Mouse (Mus musculus): ENCODE results near the gene Ece2.

Ece2 gene

GRCm38 (mm10) chr16:20629731-20630634, at the start of gene Ece2:
TSS of gene Ece2 (plus strand) at chr16:20629828.
- DNase-seq (ENCODE audit: low spot score), result peak; percentile 48

DNA sequence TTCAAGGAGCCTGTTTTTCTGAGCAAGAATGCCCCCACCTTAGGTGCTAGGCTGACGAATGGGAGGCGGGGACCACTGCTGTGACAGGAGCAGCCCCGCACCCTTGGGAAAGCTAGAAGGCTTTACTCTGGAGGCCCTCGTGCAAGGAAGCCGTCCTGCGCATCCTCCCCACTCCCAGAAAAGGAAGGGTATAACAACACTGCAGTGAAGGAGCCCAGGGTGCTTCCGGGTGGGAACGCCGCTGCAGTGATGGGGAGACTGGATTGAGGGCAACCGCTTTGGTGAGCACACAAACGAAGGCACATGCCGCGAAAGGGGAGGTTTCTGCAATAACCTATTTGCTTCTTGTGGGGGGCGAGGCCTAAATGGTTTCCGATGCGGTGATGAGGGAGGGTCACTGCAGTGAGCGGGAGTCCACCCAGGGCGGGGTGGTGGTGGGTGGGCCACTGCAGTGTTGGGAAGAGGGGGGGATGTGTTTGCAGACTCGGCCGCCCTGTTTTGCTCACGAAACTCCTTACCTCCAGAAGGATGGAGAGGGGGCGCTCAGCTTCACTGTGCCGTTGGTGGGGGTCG, 40.2 kb upstream of the Ece2 start, which contains the start of gene Vwa5b2:
TSS of gene Vwa5b2 (plus strand) at position 106 of the 573 bp plus-strand sequence.
- no peak for DNase-seq (ENCODE audit: low spot score)

DNA sequence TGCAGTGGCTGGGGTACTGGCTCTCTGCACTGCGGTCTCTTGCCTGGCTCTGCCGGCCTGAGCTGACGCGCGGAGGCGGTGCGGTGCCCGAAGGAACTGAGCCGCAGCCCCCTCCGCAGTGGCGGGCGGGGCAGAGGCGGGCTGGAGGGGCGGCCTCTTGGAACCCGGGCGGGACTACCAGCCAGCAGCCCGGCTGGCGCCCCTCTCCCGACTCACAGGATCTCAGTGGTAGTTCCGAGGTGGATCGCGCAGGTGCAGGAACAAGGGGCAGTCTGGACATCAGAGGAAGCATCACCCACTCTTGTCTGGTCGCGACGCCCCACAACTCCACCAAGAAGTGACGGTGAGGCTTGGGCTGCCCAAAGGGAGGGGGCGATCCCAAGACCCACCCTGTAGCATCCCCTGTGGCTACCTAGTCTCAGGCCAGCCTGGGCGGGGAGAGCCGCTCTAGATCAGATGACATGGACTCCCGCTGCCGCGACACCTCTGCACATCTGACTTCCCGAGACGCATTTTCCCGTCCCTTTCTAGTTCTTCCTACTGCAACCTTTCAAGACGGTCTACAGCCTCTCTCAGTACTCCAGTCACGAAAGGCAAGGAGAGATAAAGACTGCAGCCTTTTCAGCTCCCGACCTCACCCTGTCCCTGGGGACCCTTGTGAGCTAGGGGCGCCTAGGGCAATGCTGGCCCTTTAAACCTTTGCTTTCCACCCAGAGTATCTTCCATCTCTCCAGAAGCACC, 39.5 kb upstream of the Ece2 start:
- peak; percentile 33 for DNase-seq (ENCODE audit: low spot score)

GRCm38 (mm10) chr16:20590680-20591038, 39.0 kb upstream of the Ece2 start:
- no peak for DNase-seq (ENCODE audit: low spot score)

DNA sequence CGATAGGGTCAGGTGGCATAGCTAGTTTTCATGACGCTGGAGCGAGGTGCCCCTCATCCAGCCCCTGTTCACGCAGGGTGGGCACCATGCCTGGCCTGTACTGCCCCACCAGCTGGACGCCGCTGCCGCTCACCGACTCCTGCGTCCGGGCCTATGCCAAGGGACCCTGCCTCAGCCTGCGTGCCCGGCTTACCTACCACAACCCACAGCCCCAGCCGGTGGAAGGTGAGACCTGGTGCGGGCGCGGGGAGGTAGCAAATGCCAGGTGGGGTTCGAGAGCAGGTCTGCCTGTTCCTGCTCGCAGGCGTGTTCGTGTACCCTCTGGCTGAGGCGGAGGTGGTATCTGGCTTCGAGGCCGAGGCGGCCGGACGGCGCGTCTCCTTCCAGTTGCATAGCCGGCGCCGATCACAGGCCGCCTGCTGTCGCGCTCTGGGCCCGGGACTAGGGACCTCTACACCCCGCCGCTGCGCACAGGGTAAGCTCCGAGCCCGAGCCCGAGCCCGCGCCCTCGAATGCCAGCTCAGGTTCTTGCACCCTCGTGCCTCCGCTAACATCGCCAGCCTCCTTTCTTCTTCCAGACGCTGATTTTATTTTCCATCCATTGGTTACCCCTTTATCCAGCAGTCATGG, 38.4 kb upstream of the Ece2 start:
- DNase-seq (ENCODE audit: low spot score), result no peak

- DNase-seq (ENCODE audit: low spot score), result no peak
Observed at GRCm38 (mm10) chr16:20595060-20595673, 34.5 kb upstream of the Ece2 start.

DNA sequence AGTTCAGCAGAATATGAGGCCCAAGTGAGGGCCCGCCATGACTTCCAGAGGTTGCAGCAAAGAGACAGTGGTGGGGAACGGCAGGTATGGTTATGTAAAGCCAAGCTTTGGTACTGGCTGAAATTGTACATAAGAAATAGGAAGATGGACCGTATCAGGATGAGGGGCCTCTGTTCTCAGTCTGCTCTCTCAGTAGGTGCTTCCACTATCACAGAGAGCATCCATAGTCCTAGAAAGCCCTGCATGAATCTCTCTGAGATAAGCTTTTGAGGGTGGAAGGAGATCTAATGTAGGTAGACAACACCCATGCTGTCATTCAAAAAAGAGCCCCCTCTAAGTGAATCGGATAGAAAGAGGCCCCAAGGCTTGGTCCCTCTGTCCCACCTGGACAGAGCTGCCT, 33.9 kb upstream of the Ece2 start:
- no peak for DNase-seq (ENCODE audit: low spot score)

- DNase-seq (ENCODE audit: low spot score), result no peak
Observed at GRCm38 (mm10) chr16:20596687-20597441, 32.8 kb upstream of the Ece2 start.

DNA sequence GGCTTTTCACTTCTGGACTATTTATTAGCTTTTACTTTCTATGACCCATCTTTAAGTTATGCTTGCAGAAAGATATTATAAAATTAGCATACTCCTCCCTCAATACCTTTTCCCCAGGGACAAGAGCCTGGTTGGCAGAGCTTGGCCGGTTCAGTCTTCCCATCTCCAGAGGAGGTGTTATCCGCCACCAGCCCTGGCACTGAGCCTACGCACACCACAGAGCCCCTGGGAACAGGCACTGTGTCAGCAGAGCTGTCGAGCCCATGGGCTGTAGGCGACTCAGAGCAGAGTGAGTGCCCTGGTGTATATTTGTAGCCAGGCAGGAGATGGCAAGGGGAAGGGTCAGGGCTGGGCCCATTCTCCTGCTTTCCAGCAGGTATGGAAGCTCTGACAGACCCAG, 29.1 kb upstream of the Ece2 start:
- DNase-seq (ENCODE audit: low spot score), result no peak

DNA sequence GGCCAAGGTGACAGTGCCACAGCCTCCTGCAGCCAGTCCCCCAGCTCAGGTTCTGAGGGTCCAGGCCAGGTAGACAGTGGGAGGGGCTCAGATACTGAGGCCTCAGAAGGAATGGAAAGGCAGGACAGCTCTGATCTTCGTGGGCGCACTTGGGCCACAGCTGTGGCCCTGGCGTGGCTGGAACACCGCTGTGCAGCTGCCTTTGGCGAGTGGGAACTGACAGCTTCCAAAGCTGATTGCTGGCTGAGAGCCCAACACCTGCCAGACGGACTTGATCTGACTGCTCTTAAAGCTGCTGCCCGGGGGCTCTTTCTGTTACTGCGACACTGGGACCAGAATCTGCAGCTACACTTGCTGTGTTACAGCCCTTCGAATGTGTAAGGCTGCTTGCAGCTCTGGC, 24.9 kb upstream of the Ece2 start:
- DNase-seq (ENCODE audit: low spot score), result no peak

GRCm38 (mm10) chr16:20610501-20611356, 18.9 kb upstream of the Ece2 start:
- DNase-seq (ENCODE audit: low spot score), result peak; percentile 76

- peak; percentile 86 for DNase-seq (ENCODE audit: low spot score)
Observed at GRCm38 (mm10) chr16:20611357-20612227, 18.0 kb upstream of the Ece2 start, which contains the start of the genes Eef1akmt4, Gm49333 and Alg3. TSS of gene Eef1akmt4 (plus strand) at chr16:20611593. TSS of gene Gm49333 (plus strand) at chr16:20611610. TSS of gene Alg3 (minus strand) at chr16:20611735.

GRCm38 (mm10) chr16:20619541-20620398, 9.9 kb upstream of the Ece2 start:
- peak; percentile 46 for DNase-seq (ENCODE audit: low spot score)

- no peak for DNase-seq (ENCODE audit: low spot score)
Observed at GRCm38 (mm10) chr16:20620399-20620735, 9.3 kb upstream of the Ece2 start.

DNA sequence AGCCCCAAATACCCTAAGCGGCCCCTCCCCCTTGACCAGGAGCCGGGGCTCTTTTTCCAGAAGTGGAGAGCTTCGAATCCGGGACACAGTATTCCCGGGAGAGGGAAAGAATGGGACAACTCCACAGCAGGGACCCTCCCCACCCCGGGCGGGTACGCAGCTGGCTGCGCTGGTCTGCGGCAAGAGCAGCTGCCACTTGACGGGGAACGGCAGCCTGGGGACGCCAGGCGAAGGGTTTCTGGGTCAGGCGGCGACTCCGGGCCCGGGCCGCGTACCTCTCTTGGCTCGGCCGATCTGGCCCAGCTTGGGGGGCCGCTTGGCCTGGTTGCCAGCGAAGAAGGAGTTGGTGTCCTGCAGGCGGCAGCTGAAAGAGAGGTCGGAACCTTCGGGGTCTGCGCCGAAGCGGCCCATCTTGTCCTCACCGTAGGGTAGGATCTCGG, 8.9 kb upstream of the Ece2 start:
- DNase-seq (ENCODE audit: low spot score), result no peak

DNA sequence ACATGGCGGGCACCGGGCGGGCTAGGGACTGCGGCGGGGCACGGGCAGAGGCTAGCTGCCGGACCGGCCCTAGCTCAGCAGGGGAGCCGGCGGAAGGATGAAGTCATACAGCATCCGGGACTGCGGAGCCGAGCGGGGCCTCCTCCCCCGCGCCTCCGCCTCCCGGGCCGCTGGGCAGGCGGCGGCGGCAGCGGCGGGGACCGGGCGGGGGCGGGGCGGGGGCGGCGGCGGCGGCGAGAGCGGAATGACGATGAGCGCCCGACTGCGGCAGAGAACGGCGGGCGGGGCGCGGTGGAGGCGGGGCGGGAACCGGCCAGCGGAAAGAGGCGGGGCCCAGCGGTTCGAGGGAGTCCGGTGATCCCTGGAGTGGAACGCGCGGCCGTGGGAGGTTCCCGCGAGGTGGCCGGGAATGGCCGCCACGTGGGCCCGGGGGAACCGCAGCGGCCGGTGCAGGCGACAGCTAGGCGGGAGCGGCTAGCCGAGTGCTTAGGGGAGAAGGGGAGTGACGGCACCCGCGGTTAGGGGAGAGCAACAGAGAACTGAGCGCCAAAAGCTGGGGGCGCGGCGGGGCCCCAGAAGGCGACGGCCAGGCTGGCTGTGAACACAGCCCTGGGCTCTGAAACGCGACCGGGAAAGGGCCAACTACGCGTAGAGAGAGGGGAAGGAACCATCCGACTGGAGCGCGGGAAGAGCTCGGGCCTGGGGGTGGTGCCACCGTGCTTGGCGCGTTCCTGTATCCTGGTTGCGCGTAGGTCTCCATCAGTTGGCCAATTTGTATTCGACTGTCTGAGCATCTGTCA, 8.2 kb upstream of the Ece2 start, which contains the start of gene Camk2n2:
TSS of gene Camk2n2 (minus strand) at position 97 of the 800 bp plus-strand sequence.
- DNase-seq (ENCODE audit: low spot score), result peak; percentile 73
